Mouse (Mus musculus) right cerebral cortex, adult 2 months (tissue): Measurements from ENCODE around the gene Apoo.
"Not testable (repeated sequence)": the region's sequence is repeated elsewhere in the genome, so short reads cannot be mapped to it uniquely, and the experiment has no call there.

Experiments used
- DNase-seq, 2 experiments: peaks; one replicate each; pipeline ENCODE4 v3.0.0; 2021 to 2022; ENCODE audit warnings: low spot score in 2 of 2

The Apoo gene

DNA sequence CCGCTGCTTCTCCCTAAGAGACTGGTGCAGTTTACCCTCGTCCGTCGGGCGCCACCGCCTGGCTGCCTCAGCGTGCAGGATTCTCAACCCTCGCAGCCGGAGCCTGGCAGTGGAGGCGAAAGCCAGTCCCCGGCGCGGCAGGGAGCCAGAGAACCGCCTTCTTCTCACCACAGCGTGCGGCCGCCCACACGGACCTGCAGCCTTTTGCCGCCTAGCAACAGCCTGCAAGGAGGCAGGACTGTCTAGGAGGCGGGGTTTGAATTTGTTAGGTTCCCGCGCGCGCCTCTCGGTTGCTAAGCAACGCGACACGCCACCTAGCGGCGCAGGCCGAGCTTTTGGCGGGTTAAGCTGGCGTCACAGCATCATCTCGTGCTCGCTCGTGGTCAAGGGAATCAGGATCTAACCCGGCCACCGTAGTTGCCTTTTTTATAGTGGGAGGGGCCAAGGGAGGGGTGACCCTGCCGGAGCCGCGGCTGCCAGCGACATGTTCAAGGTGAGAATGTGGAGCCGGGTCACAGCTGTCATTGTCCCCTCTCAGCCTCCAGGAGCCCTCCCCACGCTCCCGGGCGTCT is at the start of gene Apoo, which contains the start of gene Fam90a1b:
TSS of gene Apoo (plus strand) at position 448 of the 572 bp plus-strand sequence.
TSS of gene Fam90a1b (minus strand) at position 108 of the 572 bp plus-strand sequence.
- peak; percentile 95 for DNase-seq

DNA sequence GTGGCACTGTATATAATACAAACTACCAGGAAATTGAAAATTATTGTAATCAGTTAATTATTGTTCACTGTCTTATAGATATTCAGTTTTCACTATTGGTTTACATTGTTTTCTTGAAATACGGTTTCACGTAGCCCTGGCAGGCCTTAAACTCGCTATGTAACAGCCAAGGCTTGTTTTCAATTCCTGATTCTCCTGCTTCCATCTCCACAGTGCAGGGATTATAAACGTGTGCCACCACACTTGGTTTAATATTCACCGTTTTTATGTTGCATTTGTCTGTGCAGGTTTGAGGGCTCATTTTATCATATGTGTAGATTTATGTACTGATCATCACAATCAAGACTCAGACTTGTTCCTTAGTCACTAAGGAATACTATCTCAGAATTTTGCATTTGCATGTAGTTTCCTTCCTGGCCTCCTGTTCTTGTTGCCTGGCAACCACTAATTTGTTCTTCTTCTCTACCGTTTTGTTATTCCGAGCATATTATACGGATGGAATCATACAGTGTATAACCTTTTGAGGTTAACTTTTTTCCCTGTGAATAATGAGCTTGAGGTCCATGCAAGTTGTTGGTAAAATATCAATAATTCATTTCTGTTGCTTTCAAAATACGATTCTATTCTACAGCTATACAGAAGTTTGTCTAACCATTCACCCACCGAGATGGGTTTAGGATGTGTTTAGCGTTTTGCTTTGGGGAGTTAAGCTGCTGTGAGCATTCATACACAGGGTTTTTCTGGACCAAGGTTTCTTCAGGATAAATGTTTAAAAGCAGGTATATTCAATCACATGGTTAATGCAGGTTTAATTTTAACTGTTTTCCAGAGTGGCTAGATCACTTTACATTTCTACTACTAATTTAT is 45.6 kb upstream of the Apoo start:
- DNase-seq, result peak in 1 of 2 experiments; percentile 1

DNA sequence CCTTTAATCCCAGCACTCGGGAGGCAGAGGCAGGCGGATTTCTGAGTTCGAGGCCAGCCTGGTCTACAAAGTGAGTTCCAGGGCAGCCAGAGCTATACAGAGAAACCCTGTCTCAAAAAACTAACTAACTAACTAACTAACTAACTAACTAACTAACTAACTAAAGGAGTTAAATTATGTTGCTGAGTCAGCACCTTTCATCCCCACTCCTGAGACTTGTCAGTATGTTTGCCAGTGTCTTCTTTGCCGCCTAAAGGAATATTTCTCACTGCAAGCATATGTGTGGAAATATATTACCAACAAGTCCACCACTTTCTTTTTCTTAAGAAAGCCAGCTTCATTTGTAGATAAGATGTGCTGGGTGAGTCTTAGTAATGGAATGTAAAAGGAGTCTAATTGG is 23.3 kb upstream of the Apoo start:
- not testable (repeated sequence) for DNase-seq

DNA sequence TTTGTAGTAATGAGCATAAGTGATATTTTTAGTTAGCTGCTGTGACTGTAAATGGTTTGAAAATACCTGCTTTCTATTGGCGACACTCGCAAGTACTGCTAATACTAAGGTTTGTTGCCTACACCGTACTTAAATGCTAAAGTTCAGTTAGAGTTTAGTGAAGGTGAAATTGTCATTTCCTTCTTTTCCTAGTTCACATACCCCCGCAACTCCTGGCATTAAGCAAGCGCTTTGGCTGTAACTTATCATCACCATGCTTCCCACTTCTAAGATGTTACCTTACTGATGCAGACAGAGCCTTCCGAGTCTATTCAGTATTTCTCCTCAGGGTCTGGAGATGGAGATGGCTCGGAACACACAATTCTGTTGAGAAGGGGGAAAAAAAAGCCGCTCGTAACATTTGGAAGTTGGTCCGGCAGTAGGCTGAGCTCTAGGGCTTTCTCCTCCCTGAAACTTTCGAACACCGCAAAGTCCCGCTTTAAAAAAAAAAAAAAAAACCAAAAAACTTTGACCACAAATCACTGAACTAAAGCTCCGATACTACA is 1.5 kb upstream of the Apoo start:
- no peak for DNase-seq

DNA sequence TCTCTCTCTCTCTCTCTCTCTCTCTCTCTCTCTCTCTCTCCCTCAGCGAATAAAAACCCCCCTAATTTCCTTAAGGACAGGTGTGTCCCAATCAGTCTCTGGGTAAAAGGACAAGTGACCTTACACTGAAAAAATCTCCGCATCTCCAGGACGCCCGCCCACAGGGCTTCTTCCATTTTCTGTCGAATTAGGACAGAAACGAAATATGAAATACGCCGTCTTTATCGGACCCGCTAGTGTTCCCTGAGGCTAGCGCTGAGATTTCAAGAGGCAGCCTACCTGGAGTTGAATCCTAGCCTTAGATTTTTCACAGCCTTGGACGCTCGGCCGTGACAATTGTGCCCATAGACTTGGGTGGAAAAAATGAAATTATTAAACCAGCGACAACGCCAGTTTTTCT is 888 bp upstream of the Apoo start:
- peak; percentile 3 to 10 for DNase-seq

DNA sequence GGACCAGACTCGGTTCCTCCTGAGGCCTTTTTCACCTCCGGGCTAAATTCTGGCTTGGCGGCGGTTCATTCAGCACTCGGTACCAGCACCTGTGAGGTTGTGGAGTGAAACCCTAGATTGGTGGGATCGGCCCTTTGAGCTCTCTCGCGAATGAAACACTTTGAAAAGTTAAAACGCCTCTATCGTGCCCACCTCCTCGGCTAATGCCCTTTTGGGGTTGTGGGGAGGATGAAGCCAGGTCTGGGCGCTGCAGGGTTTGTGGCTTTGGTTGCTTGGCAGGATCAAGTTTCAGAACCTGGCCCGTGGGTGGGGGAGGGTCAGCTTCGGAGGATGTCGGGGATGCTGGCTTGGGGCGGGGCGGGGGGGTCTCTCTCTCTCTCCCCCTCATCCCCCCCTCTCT is 331 bp downstream of the Apoo start:
- DNase-seq, result no peak

DNA sequence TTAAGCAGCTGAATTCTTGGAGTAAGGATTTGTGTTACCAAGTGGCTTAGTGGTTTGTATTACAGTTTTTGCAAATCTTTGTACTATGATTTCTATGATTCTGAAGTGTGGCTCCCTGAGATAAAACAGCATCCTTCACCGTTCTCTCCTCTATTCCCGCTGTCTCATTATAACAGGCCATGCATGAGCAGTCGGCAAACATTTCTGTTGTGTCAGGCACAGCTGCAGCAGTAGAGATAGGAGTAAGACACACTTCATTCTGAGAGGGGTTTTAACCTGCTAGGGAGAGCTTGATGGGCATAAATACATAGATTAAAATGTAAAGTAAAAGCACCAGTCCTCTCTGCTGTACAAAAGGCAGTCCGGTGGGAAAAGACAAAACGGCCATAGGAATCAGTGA is 11.8 kb downstream of the Apoo start:
- DNase-seq, result no peak

DNA sequence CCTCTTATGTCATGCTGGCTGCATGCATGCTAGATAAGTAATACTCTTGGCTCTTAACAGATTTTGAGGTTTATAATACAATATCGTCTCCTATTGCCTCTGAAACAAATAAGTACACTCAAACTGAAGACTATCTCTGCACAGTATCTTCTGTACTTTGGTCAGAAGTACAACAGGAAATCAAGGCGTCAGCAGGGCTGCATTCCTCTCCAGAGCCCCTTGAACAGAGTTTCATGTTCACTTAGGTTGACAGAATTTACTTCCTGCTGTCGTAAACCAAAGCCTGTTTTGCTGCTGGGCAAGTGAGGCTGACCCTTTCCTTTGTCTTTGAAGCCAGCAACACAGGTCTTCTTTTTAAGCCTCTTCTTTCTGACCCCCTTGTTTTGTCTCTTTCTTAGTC is 42.1 kb downstream of the Apoo start:
- DNase-seq, result no peak

DNA sequence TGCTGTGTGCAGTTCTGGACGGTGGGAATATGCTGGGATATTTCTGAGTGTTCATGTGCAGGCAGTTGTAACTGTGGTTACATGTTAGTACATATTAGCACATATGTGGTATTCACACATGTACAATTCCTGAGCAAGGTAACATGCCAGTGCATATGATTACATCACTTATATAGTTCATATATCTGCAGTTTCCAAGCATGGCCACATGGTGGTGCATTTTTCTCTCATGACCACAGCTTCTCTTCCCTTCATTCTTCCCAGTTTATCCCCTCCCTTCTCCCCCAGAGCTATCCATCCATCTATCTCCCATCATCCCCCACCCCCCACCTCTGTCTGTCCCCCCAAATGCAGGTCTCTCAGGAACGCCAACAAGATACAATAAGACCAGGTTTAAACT is 53.3 kb downstream of the Apoo start:
- DNase-seq, result no peak

DNA sequence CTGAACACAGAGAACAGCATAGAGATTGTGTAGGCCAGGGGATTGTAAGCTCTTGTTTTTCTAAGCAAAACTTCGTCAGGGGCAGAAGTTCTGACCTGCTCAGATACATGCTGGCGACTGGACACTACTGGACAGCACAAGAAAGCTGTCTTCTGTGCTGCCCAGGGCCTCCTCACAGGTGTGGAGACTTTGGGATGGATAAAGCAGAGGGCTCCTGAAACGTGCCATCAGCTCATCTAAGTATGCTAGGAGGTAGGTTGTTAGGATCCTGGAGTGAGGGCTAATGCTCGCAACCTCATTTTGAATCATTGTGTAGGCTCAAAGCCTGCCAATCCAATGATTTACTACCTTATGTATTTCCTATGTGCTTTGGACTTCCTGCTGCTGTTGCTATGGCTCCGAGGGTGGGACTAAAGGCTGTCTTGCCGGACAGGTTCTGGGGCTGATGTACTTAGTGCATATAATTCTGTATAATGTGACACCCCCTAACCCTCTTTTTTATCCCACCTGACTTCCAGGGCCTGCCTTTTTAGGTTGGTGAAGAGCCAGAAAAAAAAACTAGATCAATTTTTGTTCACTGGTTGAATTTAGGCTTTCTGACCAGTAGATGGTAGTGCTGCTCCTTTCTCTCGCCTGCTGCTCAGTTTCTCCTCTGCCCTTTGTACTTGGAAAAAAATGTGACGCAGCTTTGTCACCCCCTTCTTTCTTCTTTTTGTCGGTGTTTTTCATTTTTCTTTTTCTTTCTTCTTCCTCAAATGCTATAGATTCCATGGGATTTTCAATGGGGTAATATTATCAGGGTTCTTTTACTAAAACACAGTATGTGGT is 64.8 kb downstream of the Apoo start:
- peak; percentile 18 to 25 for DNase-seq

DNA sequence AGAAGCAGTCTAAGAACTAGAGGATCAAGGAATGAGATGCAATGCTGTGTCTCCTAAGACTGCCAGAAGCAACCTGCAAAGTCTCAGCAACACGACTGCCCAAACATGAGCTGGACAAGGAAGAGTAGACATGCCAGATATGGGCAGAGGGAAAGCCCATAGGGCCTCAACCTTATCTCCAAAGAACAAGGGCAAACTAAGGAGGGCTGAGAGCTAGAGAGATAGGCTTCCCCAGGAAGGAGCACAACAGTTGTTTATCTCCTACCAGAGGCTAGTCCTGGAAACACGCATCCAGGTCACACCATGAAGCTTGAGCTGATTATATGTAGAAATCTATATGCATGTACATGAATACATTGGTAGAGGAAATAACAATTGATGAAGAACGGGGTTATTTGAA is 78.5 kb downstream of the Apoo start:
- DNase-seq, result not testable (repeated sequence)

DNA sequence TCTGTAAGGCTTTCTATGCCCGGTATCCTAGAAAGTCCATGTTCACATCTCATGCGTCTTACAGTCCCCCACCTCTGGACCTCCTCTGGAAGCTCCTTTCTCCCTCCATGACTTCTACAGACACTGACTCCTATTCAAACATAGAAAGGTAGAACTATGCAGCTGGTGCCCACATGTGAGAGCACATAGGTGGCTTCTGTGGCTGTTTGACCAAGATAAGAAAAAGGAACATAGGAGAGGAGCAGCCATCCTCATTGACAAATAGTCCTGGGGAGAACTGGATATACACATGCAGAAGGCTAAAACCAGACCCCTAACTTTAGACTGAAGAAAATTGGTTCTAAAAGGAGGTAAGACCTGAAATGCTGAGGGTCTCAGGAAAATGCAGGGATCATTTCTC is 79.1 kb downstream of the Apoo start:
- DNase-seq, result not testable (repeated sequence)

DNA sequence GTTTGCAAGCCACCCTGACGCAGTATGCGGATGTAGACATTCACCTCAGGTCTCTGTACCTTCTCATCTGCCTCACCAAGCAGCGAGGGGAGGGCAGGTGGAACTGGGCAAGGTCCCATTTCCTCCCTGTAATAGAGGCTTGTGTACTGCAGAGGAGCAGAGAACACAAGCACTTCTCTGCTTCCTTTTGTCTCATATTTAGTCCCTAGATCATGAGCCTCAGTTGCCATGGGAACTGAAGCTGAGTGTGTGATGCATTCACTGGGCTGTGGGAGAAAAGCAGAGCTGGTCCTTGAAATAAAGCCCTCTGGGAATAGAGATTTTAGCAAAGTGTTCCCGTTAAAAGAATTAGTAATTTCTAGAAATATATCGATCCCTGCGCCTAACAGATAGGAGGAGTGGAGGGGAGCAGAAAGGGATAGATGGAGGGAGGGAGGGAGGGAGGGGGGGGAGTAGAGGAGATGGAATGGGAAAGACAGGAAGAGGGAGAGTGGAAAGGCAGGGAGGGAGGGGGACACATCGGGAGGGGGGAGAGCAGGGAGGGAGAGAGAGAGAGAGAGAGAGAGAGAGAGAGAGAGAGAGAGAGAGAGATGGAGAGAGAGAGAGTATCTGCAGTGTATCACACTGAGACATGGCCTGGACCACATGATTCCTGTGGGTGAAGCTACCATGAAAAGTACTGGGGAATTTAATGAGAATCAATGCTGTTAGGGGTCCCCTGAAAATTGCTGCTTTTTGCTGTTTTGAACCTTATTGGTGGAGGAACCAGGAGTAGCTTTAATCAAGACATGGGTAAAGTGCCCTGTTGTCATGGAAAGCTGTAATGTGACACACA is 83.3 kb downstream of the Apoo start:
- not testable (repeated sequence) for DNase-seq

DNA sequence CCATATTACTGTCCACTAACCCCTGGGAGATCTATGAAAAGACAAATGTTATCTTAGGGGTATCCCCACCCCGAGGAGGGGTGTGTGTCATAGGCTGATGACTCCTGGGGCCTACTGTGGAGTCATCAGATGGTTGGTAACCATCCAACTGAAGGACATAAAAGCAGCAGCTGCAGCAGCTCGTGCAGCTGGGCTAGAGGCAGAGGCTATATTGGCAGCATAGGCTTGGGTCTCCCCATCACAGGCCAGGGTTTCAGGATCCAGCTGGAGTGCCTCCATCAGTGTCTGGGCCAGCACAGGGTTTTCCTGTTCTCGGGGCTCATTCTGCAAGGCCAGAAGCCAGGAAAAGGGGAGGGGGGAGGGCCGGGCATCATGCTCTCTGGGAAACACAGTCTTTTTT is 92.4 kb downstream of the Apoo start:
- no peak for DNase-seq

DNA sequence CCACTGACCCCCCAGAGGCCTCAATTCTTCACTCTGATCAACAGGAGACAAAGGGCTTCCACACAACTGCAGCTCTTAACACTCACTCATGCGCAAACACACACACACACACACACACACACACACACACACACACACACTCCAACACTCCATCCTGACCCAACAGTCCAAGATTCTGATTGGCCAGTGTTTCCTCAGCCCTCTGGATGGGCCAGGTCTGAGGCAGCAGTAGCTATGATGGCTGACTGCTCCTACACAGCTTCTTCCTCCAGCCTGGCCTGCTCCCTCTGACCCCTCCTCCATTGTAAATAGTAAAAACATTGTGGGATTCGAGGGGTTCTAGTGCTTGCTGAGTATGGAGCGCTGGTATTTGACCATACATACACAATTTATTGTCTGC is 94.6 kb downstream of the Apoo start:
- DNase-seq, result not testable (repeated sequence)

DNA sequence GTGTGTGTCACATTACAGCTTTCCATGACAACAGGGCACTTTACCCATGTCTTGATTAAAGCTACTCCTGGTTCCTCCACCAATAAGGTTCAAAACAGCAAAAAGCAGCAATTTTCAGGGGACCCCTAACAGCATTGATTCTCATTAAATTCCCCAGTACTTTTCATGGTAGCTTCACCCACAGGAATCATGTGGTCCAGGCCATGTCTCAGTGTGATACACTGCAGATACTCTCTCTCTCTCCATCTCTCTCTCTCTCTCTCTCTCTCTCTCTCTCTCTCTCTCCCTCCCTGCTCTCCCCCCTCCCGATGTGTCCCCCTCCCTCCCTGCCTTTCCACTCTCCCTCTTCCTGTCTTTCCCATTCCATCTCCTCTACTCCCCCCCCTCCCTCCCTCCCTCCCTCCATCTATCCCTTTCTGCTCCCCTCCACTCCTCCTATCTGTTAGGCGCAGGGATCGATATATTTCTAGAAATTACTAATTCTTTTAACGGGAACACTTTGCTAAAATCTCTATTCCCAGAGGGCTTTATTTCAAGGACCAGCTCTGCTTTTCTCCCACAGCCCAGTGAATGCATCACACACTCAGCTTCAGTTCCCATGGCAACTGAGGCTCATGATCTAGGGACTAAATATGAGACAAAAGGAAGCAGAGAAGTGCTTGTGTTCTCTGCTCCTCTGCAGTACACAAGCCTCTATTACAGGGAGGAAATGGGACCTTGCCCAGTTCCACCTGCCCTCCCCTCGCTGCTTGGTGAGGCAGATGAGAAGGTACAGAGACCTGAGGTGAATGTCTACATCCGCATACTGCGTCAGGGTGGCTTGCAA is 95.9 kb downstream of the Apoo start:
- not testable (repeated sequence) for DNase-seq
